Mouse (Mus musculus) effector memory CD4-positive, alpha-beta T cell, adult 7 months (primary cell): ENCODE data around the gene Apol8. TPM values are rescaled to one million over a fixed set of nuclear protein-coding genes. Genes with fewer than 3 reads are reported as not detected.

Source experiments
- polyA plus RNA-seq: library from polyadenylated mRNA; unstranded; fragments of 100-300 nt; shearing (Covaris generic); gene quantifications from one replicate; pipeline ENCODE4 v1.2.1, GENCODE M21; 2017

The Apol8 gene
- polyA plus RNA-seq: not detected

GRCm38 (mm10) chr15:77756848-77757247 is at the start of gene Apol8:
Gene Apol8 (minus strand): TSS chr15:77757003.

GRCm38 (mm10) chr15:77728739-77729138 is 28.1 kb downstream of the Apol8 start, which contains the start of gene Apol9b:
Gene Apol9b (plus strand): TSS chr15:77729039.

GRCm38 (mm10) chr15:77698656-77699055 is 58.1 kb downstream of the Apol8 start, which contains the start of gene Apol7e:
Gene Apol7e (plus strand): TSS chr15:77698857.

Other genes starting within 250 kb of the Apol8 start
- gene Apol11a, start 248.7 kb downstream of the Apol8 start, polyA plus RNA-seq: 0.22 TPM
- not detected for gene Apol7c, start 223.7 kb downstream of the Apol8 start, polyA plus RNA-seq
- not detected for gene 1700025B11Rik, start 195.1 kb downstream of the Apol8 start, polyA plus RNA-seq
- gene Apol10b, start 160.9 kb downstream of the Apol8 start, polyA plus RNA-seq: 2.8 TPM
- gene Gm36245, start 157.7 kb downstream of the Apol8 start, polyA plus RNA-seq: not detected
- gene Apol11b, start 113.7 kb downstream of the Apol8 start, polyA plus RNA-seq: 0.43 TPM
- gene Apol7e, start 58.1 kb downstream of the Apol8 start, polyA plus RNA-seq: 130 TPM
- gene Apol9b, start 28.0 kb downstream of the Apol8 start, polyA plus RNA-seq: not detected
- gene Myh9, start 85.2 kb upstream of the Apol8 start, polyA plus RNA-seq: 212 TPM
- gene Txn2, start 172.0 kb upstream of the Apol8 start, polyA plus RNA-seq: 139 TPM
- 4.5 TPM for gene Foxred2, start 199.7 kb upstream of the Apol8 start, polyA plus RNA-seq
- gene Eif3d, start 213.8 kb upstream of the Apol8 start, polyA plus RNA-seq: 167 TPM